Mouse (Mus musculus) B cell, adult (primary cell): ENCODE data around the gene Zfp975. TPM values are rescaled to one million over a fixed set of nuclear protein-coding genes. Genes with fewer than 3 reads are reported as not detected.

Source experiments
- total RNA-seq: library from RNA; stranded (reverse); gene quantifications from 4 replicates; pipeline ENCODE4 v1.2.4, GENCODE M21; 2023; ENCODE audit not compliant: inconsistent age

Zfp975 gene
- total RNA-seq = 2.8 to 4.2 TPM (median 3.8 TPM) in 4 replicates

DNA sequence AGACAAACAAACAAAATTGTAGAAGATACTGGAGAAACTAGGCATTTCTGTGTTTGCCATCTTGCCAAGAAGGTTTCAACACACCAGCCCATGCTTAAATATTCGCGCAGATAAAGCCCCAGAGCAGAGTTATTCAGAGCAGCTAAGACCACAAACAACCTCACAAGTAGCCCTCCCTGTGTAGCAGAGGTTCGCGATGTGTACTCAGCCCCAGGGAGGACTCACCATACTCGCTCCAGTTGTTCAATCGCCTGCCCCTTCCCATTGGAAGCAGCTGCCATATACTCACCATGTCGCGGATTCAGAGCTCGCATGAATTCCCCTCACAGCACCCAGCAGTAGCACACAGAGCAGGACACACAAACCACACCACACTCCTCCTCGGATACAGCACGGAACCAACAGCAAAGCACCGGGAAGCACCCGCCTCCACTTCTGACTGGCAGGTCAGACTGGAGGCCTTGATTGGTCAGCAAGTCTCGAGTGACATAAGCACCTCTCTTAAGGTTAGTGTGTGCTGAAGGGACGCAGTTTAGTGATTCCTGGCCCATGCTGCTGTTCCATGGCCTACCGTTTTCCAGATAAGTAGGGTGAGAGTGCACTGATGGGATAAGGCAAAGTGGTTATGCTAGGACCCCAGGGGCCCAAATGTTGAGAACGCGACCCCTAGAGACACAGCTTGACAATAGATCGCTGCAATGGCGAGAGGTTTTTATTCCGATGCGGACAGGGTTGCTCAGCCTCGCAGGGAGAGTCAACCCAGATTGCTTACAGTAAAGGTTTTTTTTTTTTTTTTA, at the start of gene Zfp975:
TSS of gene Zfp975 (minus strand) at position 381 of the 797 bp plus-strand sequence.

DNA sequence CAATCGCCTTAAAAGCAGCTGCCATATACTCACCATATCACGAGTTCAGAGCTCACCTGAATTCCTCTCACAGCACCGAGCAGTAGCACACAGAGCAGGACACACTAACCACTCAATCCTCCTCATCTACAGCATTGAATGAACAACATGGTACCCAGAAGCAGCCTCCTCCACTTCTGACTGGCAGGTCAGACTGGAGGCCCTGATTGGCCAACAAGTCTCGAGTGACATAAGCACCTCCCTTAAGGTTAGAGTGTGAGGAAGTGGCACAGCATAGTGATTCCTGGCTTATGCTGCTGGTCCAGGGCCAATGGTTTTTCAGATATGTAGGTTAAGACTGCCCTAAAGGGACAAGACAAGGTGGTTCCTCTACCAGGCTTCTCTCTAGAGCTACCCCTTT, 34.4 kb upstream of the Zfp975 start, which contains the start of gene Gm17067:
TSS of gene Gm17067 (minus strand) at position 101 of the 400 bp plus-strand sequence.

DNA sequence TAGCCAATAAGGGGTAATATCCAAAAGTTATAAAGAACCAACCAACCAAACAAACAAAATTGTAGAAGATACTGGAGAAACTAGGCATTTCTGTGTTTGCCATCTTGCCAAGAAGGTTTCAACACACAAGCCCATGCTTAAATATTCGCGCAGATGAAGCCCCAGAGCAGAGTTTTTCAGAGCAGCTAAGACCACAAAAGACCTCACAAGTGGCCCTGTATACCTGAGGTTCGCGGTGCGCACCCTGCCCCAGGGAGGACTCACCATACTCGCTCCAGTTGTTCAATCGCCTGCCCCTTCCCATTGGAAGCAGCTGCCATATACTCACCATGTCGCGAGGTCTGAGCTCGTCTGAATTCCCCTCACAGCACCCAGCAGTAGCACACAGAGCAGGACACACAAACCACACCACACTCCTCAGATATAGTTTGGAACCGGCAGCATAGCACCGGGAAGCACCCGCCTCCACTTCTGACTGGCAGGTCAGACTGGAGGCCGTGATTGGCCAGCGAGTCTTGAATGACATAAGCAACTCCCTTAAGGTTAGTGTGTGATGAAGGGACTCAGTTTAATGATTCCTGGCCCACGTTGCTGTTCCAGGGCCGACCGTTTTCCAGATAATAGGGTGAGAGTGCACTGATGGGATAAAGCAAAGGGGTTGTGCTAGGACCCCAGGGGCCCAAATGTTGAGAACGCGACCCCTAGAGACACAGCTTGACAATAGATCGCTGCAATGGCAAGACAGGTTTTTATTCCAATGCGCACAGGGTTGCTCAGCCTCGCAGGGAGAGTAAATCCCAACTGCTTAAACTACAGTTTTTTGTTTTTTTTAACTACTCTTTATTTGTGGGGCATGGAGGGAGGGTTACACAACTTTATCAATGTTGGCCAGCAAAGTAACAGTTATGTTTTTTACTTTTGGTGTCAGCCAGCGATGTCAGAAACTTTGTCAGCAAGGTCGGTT, 50.1 kb downstream of the Zfp975 start, which contains the start of gene Zfp976:
TSS of gene Zfp976 (minus strand) at position 437 of the 964 bp plus-strand sequence.

Other genes starting within 250 kb of the Zfp975 start
- not detected in 4 replicates for gene 4933421I07Rik, start 244.6 kb downstream of the Zfp975 start, total RNA-seq
- 26.3 to 32.9 TPM (median 27.9 TPM) in 4 replicates for gene Zfp141, start 187.0 kb downstream of the Zfp975 start, total RNA-seq
- not detected in 4 replicates for gene Gm21028, start 114.2 kb downstream of the Zfp975 start, total RNA-seq
- 1.0 TPM in 1 of 4 replicates, not detected in the others for gene Zfp977, start 100.2 kb downstream of the Zfp975 start, total RNA-seq
- 1.00 to 2.4 TPM (median 1.2 TPM) in 4 replicates for gene Zfp976, start 50.2 kb downstream of the Zfp975 start, total RNA-seq
- not detected in 4 replicates for gene Gm17067, start 34.3 kb upstream of the Zfp975 start, total RNA-seq
- not detected in 4 replicates for gene Vmn2r62, start 100.8 kb upstream of the Zfp975 start, total RNA-seq
- gene Gm2381, start 174.5 kb upstream of the Zfp975 start, total RNA-seq = 0.13 TPM in 1 of 4 replicates, not detected in the others
- gene Vmn2r63, start 241.1 kb upstream of the Zfp975 start, total RNA-seq = not detected in 4 replicates